Mouse (Mus musculus) embryonic facial prominence, embryonic 10.5 days (tissue): ENCODE measurements around the gene Enox1. TPM values are rescaled to one million over a fixed set of nuclear protein-coding genes. Genes with fewer than 3 reads are reported as not detected.

Experiments
- DNase-seq: peaks from one replicate; pipeline ENCODE4 v3.0.0-alpha.2; 2017; ENCODE audit warnings: low spot score
- H3K27ac ChIP-seq: fragments of 300-500 bp; sonication (generic); replicated peaks from 2 replicates; pipeline ENCODE4 v1.5.1; 2016; ENCODE audit warnings: mild to moderate bottlenecking
- H3K27me3 ChIP-seq: fragments of 300-500 bp; sonication (generic); replicated peaks from 2 replicates; pipeline ENCODE4 v1.6.1; 2016; ENCODE audit warnings: low read depth, mild to moderate bottlenecking; ENCODE audit not compliant: poor library complexity, severe bottlenecking
- H3K36me3 ChIP-seq: fragments of 300-500 bp; sonication (generic); replicated peaks from 2 replicates; pipeline ENCODE4 v1.6.1; 2016; ENCODE audit warnings: mild to moderate bottlenecking, moderate library complexity
- H3K4me1 ChIP-seq: fragments of 300-500 bp; sonication (generic); 2 replicates; pipeline ENCODE4 v1.6.1; 2016
- H3K4me3 ChIP-seq: fragments of 300-500 bp; sonication (generic); 2 replicates; pipeline ENCODE4 v1.5.1; 2016; ENCODE audit warnings: mild to moderate bottlenecking, moderate library complexity
- H3K9me3 ChIP-seq: fragments of 300-500 bp; sonication (generic); 2 replicates; pipeline ENCODE4 v1.6.1; 2016; ENCODE audit warnings: mild to moderate bottlenecking
- WGBS: fragments of 180-500 bp; shearing (Covaris S2); methylation state at CpG from one replicate; pipeline ENCODE4 v1.1.7; 2016; 5-methylcytosine and 5-hydroxymethylcytosine counted together
- polyA plus RNA-seq: library from polyadenylated mRNA; unstranded; fragments of >200 nt; fragmentation: Nextera tagmentation; extraction: Ambion mirVana; gene quantifications from 2 replicates; pipeline ENCODE4 v1.2.1, GENCODE M21; 2016

The Enox1 gene
- polyA plus RNA-seq, 1 experiment from 2014 or later = 9.1 TPM

- no peaks in the 10 kb centered on the region for H3K4me1 ChIP-seq
- no peaks in the 10 kb centered on the region for H3K36me3 ChIP-seq
- WGBS = 94% methylated on average over 5 of the region's 5 CpGs
- H3K27ac ChIP-seq = no peak overlapping the region
- no peak for DNase-seq
- no peaks in the 10 kb centered on the region for H3K9me3 ChIP-seq
- H3K27me3 ChIP-seq = no peaks in the 10 kb centered on the region
- no peak overlapping the region for H3K4me3 ChIP-seq
Observed at GRCm38 (mm10) chr14:77744638-77745240, 588.2 kb downstream of the Enox1 start.

GRCm38 (mm10) chr14:77748920-77749319 is 592.4 kb downstream of the Enox1 start:
- DNase-seq = no peak
- no peaks in the 10 kb centered on the region for H3K4me1 ChIP-seq
- peaks cover 6% of the 10 kb centered on the region; the same call in 1 of the 2 replicates for H3K9me3 ChIP-seq
- H3K27ac ChIP-seq = no peak overlapping the region
- H3K27me3 ChIP-seq = no peaks in the 10 kb centered on the region
- no peaks in the 10 kb centered on the region for H3K36me3 ChIP-seq
- H3K4me3 ChIP-seq = no peak overlapping the region

Other genes starting within 250 kb of the Enox1 start
- gene Ccdc122, start 120.0 kb upstream of the Enox1 start, polyA plus RNA-seq = 1.4 and 1.8 TPM in 2 replicates
- gene Lacc1, start 119.9 kb upstream of the Enox1 start, polyA plus RNA-seq = 4.8 and 5.4 TPM in 2 replicates